Mouse (Mus musculus): ENCODE data around the gene Spen. TPM values are rescaled to one million over a fixed set of nuclear protein-coding genes. Genes with fewer than 3 reads are reported as not detected.
A peak's percentile ranks its signal among the peaks of the same experiment; 100 is the strongest.

Spen gene
- polyA plus RNA-seq, 1 experiment from 2014 or later = 6.2 TPM

DNA sequence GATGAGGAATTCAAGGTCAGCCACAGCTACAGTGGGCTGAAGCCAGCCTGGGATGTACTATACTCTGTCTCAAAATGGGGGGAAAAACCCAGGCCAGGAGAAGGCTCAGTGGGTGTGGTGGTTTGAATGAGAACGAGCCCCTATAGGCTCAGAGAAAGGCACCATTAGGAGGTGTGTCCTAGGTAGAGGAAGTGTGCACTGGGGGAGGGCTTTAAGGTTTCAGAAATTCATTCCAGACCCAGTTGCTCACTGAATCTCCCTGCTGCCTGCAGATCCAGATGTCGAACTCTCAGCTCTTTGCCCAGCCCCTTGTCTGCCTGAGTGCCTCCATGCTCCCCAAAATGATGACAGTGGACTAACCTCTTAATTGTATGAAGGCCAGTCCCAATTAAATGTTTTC lies 14.1 kb upstream of the Spen start:
- peak; percentile 68 for ATAC-seq (replicated peaks; ENCODE audit: low FRiP score, low read depth)
- Histone ChIP-seq H3K4me3 (replicated peaks; ENCODE audit: low read depth, low read length) (no peak overlapping the region), H3K4me1 (replicated peaks; ENCODE audit: insufficient read depth, low read length) (no peaks in the 10 kb centered on the region; the same call in 1 of the 2 replicates), H3K36me3 (ENCODE audit: insufficient read depth, low read length) (no peaks in the 10 kb centered on the region), H3K4me2 (ENCODE audit: low read length) (no peak overlapping the region), H3K9ac (ENCODE audit: low read depth, low read length) (no peak overlapping the region), H3K9me3 (replicated peaks; ENCODE audit: low read length) (no peaks in the 10 kb centered on the region), H3K27me3 (ENCODE audit: insufficient read depth, low read length) (no peaks in the 10 kb centered on the region), H3K27ac (no peak overlapping the region)
- no peak for TF ChIP-seq CTCF (IDR thresholded peaks at IDR 0.05; ENCODE audit: low read depth)
- DNase-seq (ENCODE audit: low spot score) = no peak
- 31% methylated on average over 2 of the region's 2 CpGs for WGBS

- no peaks in the 10 kb centered on the region for H3K9me3 ChIP-seq (replicated peaks; ENCODE audit: low read length)
- no peak for ATAC-seq (replicated peaks; ENCODE audit: low FRiP score, low read depth)
- no peaks in the 10 kb centered on the region; the same call in 1 of the 2 replicates for H3K4me1 ChIP-seq (replicated peaks; ENCODE audit: insufficient read depth, low read length)
- H3K4me3 ChIP-seq (replicated peaks; ENCODE audit: low read depth, low read length) = peak overlapping the region; percentile 78
- H3K9ac ChIP-seq (ENCODE audit: low read depth, low read length) = peak overlapping the region; percentile 98; the same call in 1 of the 2 replicates
- H3K27me3 ChIP-seq (ENCODE audit: insufficient read depth, low read length) = no peaks in the 10 kb centered on the region
- peak overlapping the region; percentile 100 for H3K27ac ChIP-seq
- no peak for TF ChIP-seq CTCF (IDR thresholded peaks at IDR 0.05; ENCODE audit: low read depth)
- peak overlapping the region; percentile 78 for H3K4me2 ChIP-seq (ENCODE audit: low read length)
- no peak for DNase-seq (ENCODE audit: low spot score)
- WGBS = 14% methylated on average over 9 of the region's 9 CpGs
- H3K36me3 ChIP-seq (ENCODE audit: insufficient read depth, low read length) = no peaks in the 10 kb centered on the region
These were observed 8.9 kb upstream of the Spen start for GRCm38 (mm10) chr4:141547299-141547698.

GRCm38 (mm10) chr4:141546334-141547200 lies 8.2 kb upstream of the Spen start:
- peak overlapping the region; percentile 78 for H3K4me3 ChIP-seq (replicated peaks; ENCODE audit: low read depth, low read length)
- H3K4me1 ChIP-seq (replicated peaks; ENCODE audit: insufficient read depth, low read length) = no peaks in the 10 kb centered on the region; the same call in 1 of the 2 replicates
- DNase-seq (ENCODE audit: low spot score) = peak; percentile 95
- ATAC-seq (replicated peaks; ENCODE audit: low FRiP score, low read depth) = peak; percentile 80
- H3K27me3 ChIP-seq (ENCODE audit: insufficient read depth, low read length) = no peaks in the 10 kb centered on the region
- H3K27ac ChIP-seq = peak overlapping the region; percentile 100
- H3K9ac ChIP-seq (ENCODE audit: low read depth, low read length) = peak overlapping the region; percentile 98
- H3K4me2 ChIP-seq (ENCODE audit: low read length) = peak overlapping the region; percentile 78
- WGBS = under 1% methylated on average over 96 of the region's 98 CpGs
- peak; percentile 14; the same call in 1 of the 2 replicates for TF ChIP-seq CTCF (IDR thresholded peaks at IDR 0.05; ENCODE audit: low read depth)
- H3K9me3 ChIP-seq (replicated peaks; ENCODE audit: low read length) = no peaks in the 10 kb centered on the region
- no peaks in the 10 kb centered on the region for H3K36me3 ChIP-seq (ENCODE audit: insufficient read depth, low read length)

DNA sequence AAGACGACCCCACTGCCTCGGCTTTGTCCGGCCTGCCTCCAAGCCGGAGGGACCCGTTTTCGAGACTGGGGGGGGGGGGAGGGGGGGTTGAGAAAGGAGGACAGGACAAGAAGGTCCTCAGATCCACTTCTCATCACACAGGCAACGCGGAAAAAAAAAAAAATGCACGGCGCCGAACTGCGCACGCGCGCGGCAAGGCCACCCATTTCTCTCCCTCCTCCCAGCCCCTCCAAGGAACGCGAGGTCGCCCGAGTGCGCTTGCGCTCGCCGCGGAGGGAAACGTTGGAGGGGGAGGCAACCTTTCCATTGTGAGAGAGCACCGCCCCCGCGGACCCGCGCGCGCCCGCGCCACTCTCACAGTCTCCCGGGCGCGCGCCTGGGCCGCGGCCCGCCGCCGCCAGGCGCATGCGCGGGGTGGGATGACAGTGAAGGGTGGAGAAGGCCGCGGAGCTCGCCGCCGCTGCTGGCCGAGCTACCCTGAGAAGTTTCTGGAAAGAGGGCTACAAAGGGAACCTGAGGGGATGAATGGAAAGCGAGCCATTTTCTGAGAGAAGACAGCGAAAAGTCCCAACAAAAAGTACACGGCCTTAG lies 7.4 kb upstream of the Spen start:
- under 1% methylated on average over 41 of the region's 56 CpGs for WGBS
- Histone ChIP-seq H3K9me3 (replicated peaks; ENCODE audit: low read length) (no peaks in the 10 kb centered on the region), H3K4me1 (replicated peaks; ENCODE audit: insufficient read depth, low read length) (no peaks in the 10 kb centered on the region; the same call in 1 of the 2 replicates), H3K9ac (ENCODE audit: low read depth, low read length) (peak overlapping the region; percentile 98), H3K4me2 (ENCODE audit: low read length) (peak overlapping the region; percentile 85), H3K4me3 (replicated peaks; ENCODE audit: low read depth, low read length) (peak overlapping the region; percentile 78), H3K36me3 (ENCODE audit: insufficient read depth, low read length) (no peaks in the 10 kb centered on the region), H3K27ac (peak overlapping the region; percentile 100), H3K27me3 (ENCODE audit: insufficient read depth, low read length) (no peaks in the 10 kb centered on the region)
- no peak for TF ChIP-seq CTCF (IDR thresholded peaks at IDR 0.05; ENCODE audit: low read depth)
- peak; percentile 82 for ATAC-seq (replicated peaks; ENCODE audit: low FRiP score, low read depth)
- peak; percentile 98 for DNase-seq (ENCODE audit: low spot score)

DNA sequence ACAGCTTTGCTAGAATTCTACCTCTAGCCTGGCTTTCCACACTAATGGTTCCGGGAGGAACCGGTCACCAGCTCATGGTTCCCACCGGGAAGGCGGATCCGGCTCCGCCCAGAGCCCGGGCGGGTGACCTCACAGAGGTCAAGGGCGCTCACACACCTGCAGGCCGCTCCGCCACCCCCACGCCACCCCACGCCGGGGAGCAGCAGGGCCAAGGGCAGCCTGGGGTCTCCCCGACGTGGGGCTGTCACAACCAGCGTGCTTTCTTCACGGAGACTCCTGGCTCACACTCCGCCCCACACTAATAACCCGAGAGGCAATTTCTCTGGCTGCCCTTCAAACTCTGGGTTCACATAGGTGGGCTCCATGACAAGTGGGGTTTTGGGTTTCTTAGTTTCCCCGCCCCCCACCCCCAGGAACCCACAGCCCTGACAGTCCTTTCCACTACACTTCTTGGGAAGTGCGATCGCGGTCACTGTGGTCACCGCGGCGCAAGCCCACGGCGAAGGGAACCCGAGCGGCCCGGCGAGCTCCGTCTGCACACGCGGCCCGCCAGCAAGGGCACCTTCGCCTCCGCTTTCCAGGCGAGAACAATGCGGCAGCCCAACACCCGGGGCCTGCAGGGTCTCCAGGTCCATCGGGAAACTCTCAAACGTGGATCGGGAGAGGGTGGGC lies 6.8 kb upstream of the Spen start:
- ATAC-seq (replicated peaks; ENCODE audit: low FRiP score, low read depth) = peak; percentile 46
- Histone ChIP-seq H3K4me2 (ENCODE audit: low read length) (peak overlapping the region; percentile 85), H3K36me3 (ENCODE audit: insufficient read depth, low read length) (no peaks in the 10 kb centered on the region), H3K4me1 (replicated peaks; ENCODE audit: insufficient read depth, low read length) (no peaks in the 10 kb centered on the region; the same call in 1 of the 2 replicates), H3K9me3 (replicated peaks; ENCODE audit: low read length) (no peaks in the 10 kb centered on the region), H3K27me3 (ENCODE audit: insufficient read depth, low read length) (no peaks in the 10 kb centered on the region), H3K4me3 (replicated peaks; ENCODE audit: low read depth, low read length) (peak overlapping the region; percentile 78), H3K27ac (peak overlapping the region; percentile 100), H3K9ac (ENCODE audit: low read depth, low read length) (peak overlapping the region; percentile 98)
- under 1% methylated on average over 45 of the region's 45 CpGs for WGBS
- peak; percentile 58 for DNase-seq (ENCODE audit: low spot score)
- no peak for TF ChIP-seq CTCF (IDR thresholded peaks at IDR 0.05; ENCODE audit: low read depth)

DNA sequence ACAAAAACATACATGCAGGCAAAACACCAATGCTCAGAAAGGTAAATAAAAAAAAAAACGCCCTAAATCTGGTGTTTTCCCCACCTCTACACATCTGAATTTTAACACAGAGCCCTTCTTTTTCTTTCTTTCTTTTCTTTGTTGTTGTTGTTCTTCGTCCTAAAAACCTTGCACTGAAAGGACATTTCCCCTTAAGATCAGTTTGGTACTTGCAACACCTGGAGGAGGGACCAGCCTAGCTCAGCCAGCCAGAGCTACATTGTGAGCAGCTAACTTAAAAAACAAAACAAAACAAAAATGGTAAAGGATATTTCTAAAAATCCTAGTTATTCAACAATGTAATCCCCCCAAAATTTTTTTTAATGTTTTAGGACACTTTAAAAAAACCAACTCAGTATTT lies 6.1 kb upstream of the Spen start:
- H3K27ac ChIP-seq = peak overlapping the region; percentile 100
- no peak for DNase-seq (ENCODE audit: low spot score)
- no peaks in the 10 kb centered on the region for H3K36me3 ChIP-seq (ENCODE audit: insufficient read depth, low read length)
- 34% methylated on average over 2 of the region's 2 CpGs for WGBS
- peak overlapping the region; percentile 85 for H3K4me2 ChIP-seq (ENCODE audit: low read length)
- TF ChIP-seq CTCF (IDR thresholded peaks at IDR 0.05; ENCODE audit: low read depth) = no peak
- no peak for ATAC-seq (replicated peaks; ENCODE audit: low FRiP score, low read depth)
- H3K9ac ChIP-seq (ENCODE audit: low read depth, low read length) = no peak overlapping the region
- no peaks in the 10 kb centered on the region for H3K9me3 ChIP-seq (replicated peaks; ENCODE audit: low read length)
- no peaks in the 10 kb centered on the region for H3K27me3 ChIP-seq (ENCODE audit: insufficient read depth, low read length)
- peak overlapping the region; percentile 78 for H3K4me3 ChIP-seq (replicated peaks; ENCODE audit: low read depth, low read length)
- H3K4me1 ChIP-seq (replicated peaks; ENCODE audit: insufficient read depth, low read length) = peaks cover under 1% of the 10 kb centered on the region
